Mouse (Mus musculus) C2C12 (cell line): Measurements from ENCODE around the gene Dsp. TPM values are rescaled to one million over a fixed set of nuclear protein-coding genes. Genes with fewer than 3 reads are reported as not detected.

Experiments
- H3K27me3 ChIP-seq: one replicate; pipeline ENCODE4 v1.6.1; 2011; ENCODE audit not compliant: control insufficient read depth, insufficient read depth, insufficient read length
- H3K36me3 ChIP-seq: one replicate; pipeline ENCODE4 v1.6.1; 2011; ENCODE audit not compliant: control insufficient read depth, insufficient read depth
- H3K4me3 ChIP-seq: one replicate; pipeline ENCODE4 v1.5.1; 2011; ENCODE audit warnings: mild to moderate bottlenecking, control low read depth; ENCODE audit not compliant: poor library complexity, insufficient read depth, severe bottlenecking
- H3K79me2 ChIP-seq: one replicate; pipeline ENCODE4 v1.6.1; 2011; ENCODE audit not compliant: control insufficient read depth, insufficient read depth
- H3K79me3 ChIP-seq: one replicate; pipeline ENCODE4 v1.6.1; 2011; ENCODE audit warnings: low read depth, control low read depth
- H3ac ChIP-seq: one replicate; pipeline ENCODE3; 2011; ENCODE audit warnings: low read depth; ENCODE audit not compliant: control insufficient read depth, insufficient read length
- CEBPB ChIP-seq: IDR thresholded peaks from one replicate; pipeline ENCODE4 v1.6.1; 2011; ENCODE audit warnings: low read depth, mild to moderate bottlenecking, control low read depth, moderate library complexity
- CTCF ChIP-seq: IDR thresholded peaks from one replicate; pipeline ENCODE4 v1.5.1; 2011; ENCODE audit not compliant: control insufficient read depth, insufficient read depth, insufficient read length
- FOSL1 ChIP-seq: IDR thresholded peaks from one replicate; pipeline ENCODE4 v1.8.0; 2011; ENCODE audit warnings: mild to moderate bottlenecking, low read length; ENCODE audit not compliant: poor library complexity, insufficient read depth, severe bottlenecking
- MAX ChIP-seq: IDR thresholded peaks from one replicate; pipeline ENCODE4 v1.6.1; 2011; ENCODE audit warnings: mild to moderate bottlenecking, control low read depth
- MYOD1 ChIP-seq: IDR thresholded peaks from one replicate; pipeline ENCODE4 v1.6.1; 2011; ENCODE audit warnings: low read depth; ENCODE audit not compliant: control insufficient read depth, insufficient read length
- MYOG ChIP-seq: IDR thresholded peaks from one replicate; pipeline ENCODE4 v1.6.1; 2011; ENCODE audit not compliant: control insufficient read depth, insufficient read length; ENCODE audit errors: extremely low read depth
- USF1 ChIP-seq: IDR thresholded peaks from one replicate; pipeline ENCODE4 v1.6.1; 2011; ENCODE audit warnings: low read depth, mild to moderate bottlenecking, control low read depth, moderate library complexity
- polyA plus RNA-seq: library from polyadenylated mRNA; unstranded; fragments of >200 nt; fragmentation: generic; extraction: Trizol; gene quantifications from one replicate; pipeline ENCODE4 v1.2.1, GENCODE M21; 2012; ENCODE audit warnings: missing spikeins

Dsp gene
- polyA plus RNA-seq, 1 experiment, result not detected

DNA sequence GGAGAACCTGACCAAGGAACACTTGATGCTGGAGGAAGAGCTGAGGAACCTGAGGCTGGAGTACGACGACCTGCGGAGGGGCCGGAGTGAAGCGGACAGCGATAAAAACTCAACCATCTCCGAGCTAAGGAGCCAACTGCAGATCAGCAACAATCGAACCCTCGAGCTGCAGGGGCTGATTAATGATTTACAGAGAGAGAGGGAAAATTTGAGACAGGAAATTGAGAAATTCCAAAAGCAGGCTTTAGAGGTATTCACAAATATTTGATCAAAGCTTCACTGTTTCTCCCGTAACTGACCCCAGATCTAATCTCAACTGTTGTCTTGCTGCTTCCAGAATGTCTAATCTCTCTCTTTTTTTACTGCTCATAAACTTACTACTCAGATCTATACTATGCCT is 42.3 kb downstream of the Dsp start:
- TF ChIP-seq MYOG (no peak), CTCF (no peak), MYOD1 (no peak), USF1 (no peak), CEBPB (no peak)
- no peaks in the 10 kb centered on the region for H3K36me3 ChIP-seq
- no peaks in the 10 kb centered on the region for H3K79me3 ChIP-seq
- H3ac ChIP-seq, result no peak overlapping the region
- H3K79me2 ChIP-seq, result no peaks in the 10 kb centered on the region
- H3K27me3 ChIP-seq, result peaks cover 4% of the 10 kb centered on the region
- no peak overlapping the region for H3K4me3 ChIP-seq

DNA sequence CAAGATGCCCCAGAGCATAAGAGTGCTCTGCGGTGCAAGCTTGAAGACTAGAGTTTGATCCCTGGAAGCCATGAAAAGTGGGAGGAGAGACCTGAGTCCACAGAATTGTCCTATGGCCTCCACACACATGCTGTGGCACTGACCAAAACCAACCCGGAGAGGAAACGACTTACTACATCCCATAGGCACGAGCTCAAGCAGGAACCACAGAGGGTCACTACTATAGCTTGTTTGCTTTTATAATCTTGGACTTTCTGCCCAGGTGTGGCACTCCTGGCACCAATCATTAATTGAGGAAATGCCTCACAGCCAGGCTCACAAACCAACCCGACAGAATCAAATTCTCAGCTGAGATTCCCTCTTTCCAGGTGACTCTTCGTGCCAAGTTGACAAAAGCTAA is 50.3 kb downstream of the Dsp start:
- no peak for TF ChIP-seq MYOG
- peaks cover 18% of the 10 kb centered on the region for H3K79me2 ChIP-seq

DNA sequence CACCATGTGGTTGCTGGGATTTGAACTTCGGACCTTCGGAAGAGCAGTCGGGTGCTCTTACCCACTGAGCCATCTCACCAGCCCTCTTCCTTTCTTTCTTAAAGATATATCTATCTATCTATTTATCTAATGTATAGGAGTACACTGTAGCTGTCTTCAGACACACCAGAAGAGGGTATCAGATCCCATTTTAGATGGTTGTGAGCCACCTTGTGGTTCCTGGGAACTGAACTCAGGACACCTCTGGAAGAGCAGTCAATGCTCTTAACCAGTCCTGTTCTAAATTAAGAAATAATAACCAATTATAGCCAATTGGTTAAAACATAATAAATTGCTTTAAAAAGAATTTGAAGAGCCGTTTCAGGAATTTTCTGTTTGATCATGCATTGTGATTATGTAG is 53.1 kb downstream of the Dsp start:
- H3K79me3 ChIP-seq, result peaks cover 39% of the 10 kb centered on the region
- H3K79me2 ChIP-seq, result peaks cover 45% of the 10 kb centered on the region
- H3K27me3 ChIP-seq, result no peaks in the 10 kb centered on the region
- no peak overlapping the region for H3ac ChIP-seq
- peaks cover under 1% of the 10 kb centered on the region for H3K36me3 ChIP-seq
- H3K4me3 ChIP-seq, result no peak overlapping the region
- TF ChIP-seq USF1, result no peak
- TF ChIP-seq MYOG, result no peak
- no peak for TF ChIP-seq CEBPB
- no peak for TF ChIP-seq CTCF
- no peak for TF ChIP-seq MAX
- no peak for TF ChIP-seq MYOD1
- TF ChIP-seq FOSL1, result no peak

More for the DNA sequence above, 50.3 kb downstream of the Dsp start:
- peaks cover 12% of the 10 kb centered on the region for H3K79me3 ChIP-seq
- H3K4me3 ChIP-seq, result no peak overlapping the region
- no peak overlapping the region for H3ac ChIP-seq
- no peaks in the 10 kb centered on the region for H3K36me3 ChIP-seq
- H3K27me3 ChIP-seq, result no peaks in the 10 kb centered on the region

DNA sequence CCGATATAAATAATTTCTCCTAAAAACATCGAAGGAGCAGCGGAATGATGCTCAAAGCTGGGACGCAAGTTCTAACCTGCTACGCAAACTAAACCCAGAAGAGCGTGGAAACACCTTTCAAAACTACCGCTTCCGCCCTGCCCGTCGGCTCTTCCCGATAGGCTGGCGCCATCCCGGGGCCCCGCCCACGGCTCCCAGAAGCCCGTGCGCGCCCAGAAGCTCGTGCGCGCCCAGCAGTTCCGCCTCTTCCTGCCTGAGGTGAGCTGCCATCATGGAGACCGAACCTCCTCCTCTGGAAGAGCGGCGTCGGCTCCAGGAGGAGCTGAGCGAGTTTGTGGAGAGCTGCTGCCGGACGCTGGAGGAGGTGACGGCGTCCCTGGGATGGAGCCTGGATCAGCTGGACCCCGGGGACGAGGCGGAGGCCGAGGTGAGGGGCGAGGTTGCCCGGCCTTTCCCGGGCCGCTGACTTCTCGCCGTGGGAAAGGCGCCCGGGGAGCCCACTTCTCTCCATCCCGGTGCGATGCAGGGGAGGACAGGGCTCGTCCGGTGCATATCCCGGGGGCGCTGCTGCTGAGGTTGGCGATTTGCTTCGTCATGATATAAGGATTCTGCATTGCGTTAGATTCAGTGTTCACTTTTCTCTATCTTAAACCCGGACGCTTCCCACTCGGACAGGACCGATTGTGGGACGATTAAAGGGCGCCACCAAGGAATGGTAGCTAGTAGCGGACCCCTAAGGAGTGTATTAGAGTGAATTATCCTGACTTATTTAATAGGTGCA is 53.8 kb downstream of the Dsp start, which contains the start of gene Snrnp48:
TSS of gene Snrnp48 (plus strand) at position 237 of the 781 bp plus-strand sequence.
- Histone ChIP-seq H3K36me3 (peaks cover 7% of the 10 kb centered on the region), H3K27me3 (no peaks in the 10 kb centered on the region), H3K79me2 (peaks cover 51% of the 10 kb centered on the region), H3K79me3 (peaks cover 45% of the 10 kb centered on the region), H3ac (peak within 1 kb of the TSS; percentile 99), H3K4me3 (peak within 1 kb of the TSS; percentile 79)
- TF ChIP-seq USF1 (no peak), MYOD1 (no peak), MAX (peak; percentile 65)

DNA sequence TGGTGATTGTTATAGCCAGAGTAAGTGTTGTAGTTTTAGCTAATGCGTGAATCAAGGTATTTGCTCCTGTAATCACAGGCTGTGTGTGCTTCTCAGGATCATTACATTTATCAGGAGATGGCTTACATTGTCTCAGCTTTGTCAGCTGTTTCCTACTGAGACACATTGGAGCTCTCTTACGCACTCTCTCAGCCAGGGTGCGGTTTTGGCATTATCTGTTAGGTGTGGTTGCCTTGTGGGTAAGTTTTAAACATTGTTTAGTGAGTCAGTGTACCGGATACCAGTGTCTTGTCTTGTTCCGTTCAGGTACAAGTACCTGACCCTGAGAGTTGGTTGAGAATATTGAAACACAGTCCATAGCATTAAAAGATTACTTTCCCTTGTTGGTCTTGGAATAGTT is 60.0 kb downstream of the Dsp start:
- Histone ChIP-seq H3K36me3 (peaks cover 58% of the 10 kb centered on the region), H3K4me3 (no peak overlapping the region), H3K27me3 (no peaks in the 10 kb centered on the region), H3K79me2 (peaks cover 58% of the 10 kb centered on the region), H3K79me3 (peaks cover 46% of the 10 kb centered on the region), H3ac (no peak overlapping the region)
- TF ChIP-seq MYOG, result no peak

DNA sequence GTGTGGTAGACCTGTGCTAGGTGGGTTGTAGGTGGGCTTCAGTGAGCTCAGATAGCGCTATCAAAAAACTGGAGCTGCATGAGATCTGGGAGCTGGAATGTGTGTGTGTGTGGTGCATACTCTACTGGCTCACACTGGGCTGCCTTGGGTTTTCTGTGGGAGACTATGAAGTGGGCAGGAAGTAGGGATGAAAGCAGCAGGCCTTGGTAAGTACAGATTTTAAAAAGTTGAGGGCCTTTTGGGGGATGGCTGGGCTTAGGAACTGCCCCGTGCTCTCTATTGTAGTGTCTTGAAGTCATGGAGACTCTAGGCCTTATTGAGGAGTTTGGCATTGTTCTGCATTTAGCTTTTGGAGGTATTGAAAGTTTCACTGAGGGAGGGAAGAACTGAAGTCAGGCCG is 67.6 kb downstream of the Dsp start:
- H3K4me3 ChIP-seq, result no peak overlapping the region
- H3K79me3 ChIP-seq, result peaks cover 8% of the 10 kb centered on the region
- H3K79me2 ChIP-seq, result peaks cover 20% of the 10 kb centered on the region
- H3ac ChIP-seq, result no peak overlapping the region
- peaks cover 95% of the 10 kb centered on the region for H3K36me3 ChIP-seq
- TF ChIP-seq MYOD1, result no peak
- no peak for TF ChIP-seq CTCF
- TF ChIP-seq FOSL1, result no peak
- no peak for TF ChIP-seq MAX
- TF ChIP-seq CEBPB, result no peak
- no peak for TF ChIP-seq MYOG
- TF ChIP-seq USF1, result no peak
- no peaks in the 10 kb centered on the region for H3K27me3 ChIP-seq

DNA sequence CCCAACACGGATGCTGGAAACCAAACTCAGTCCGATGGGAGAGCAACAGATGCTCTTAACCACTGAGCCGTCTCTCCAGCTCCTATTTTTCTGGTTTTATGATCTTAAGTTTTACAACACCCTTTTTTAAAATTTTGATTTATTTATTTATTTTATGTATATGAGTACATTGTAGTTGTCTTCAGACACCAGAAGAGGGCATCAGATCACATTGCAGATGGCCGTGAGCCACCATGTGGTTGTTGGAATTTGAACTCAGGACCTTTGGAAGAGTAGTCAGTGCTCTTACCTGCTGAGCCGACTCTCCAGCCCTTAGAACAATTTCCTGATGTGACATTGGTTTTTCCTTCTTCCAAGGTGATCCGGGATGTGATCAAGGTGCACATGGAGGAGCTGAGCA is 69.2 kb downstream of the Dsp start:
- no peak for TF ChIP-seq USF1
- no peak overlapping the region for H3K4me3 ChIP-seq
- H3K36me3 ChIP-seq, result peaks cover 97% of the 10 kb centered on the region
- H3K27me3 ChIP-seq, result no peaks in the 10 kb centered on the region
- peaks cover 7% of the 10 kb centered on the region for H3K79me3 ChIP-seq
- peaks cover 16% of the 10 kb centered on the region for H3K79me2 ChIP-seq
- no peak overlapping the region for H3ac ChIP-seq
